Mouse (Mus musculus): ENCODE results near the gene Coq8a.

Gene Coq8a

GRCm38 (mm10) chr1:180198959-180199714 is at the start of gene Coq8a:
Coq8a (minus strand) TSS chr1:180199602.
- no peak for DNase-seq (ENCODE audit: low read depth, low spot score)

- DNase-seq (ENCODE audit: low read depth, low spot score): no peak
These were observed 49.3 kb upstream of the Coq8a start for GRCm38 (mm10) chr1:180248593-180249146.

GRCm38 (mm10) chr1:180247901-180248300 is 48.5 kb upstream of the Coq8a start:
- no peak for DNase-seq (ENCODE audit: low read depth, low spot score)

GRCm38 (mm10) chr1:180245741-180246507 is 46.5 kb upstream of the Coq8a start:
- DNase-seq (ENCODE audit: low read depth, low spot score): no peak

GRCm38 (mm10) chr1:180231729-180232128 is 32.3 kb upstream of the Coq8a start:
- no peak for DNase-seq (ENCODE audit: low read depth, low spot score)

GRCm38 (mm10) chr1:180230580-180230979 is 31.2 kb upstream of the Coq8a start:
- peak; percentile 66 for DNase-seq (ENCODE audit: low read depth, low spot score)

GRCm38 (mm10) chr1:180229906-180230305 is 30.5 kb upstream of the Coq8a start:
- DNase-seq (ENCODE audit: low read depth, low spot score): no peak

GRCm38 (mm10) chr1:180228854-180229253 is 29.5 kb upstream of the Coq8a start:
- DNase-seq (ENCODE audit: low read depth, low spot score): no peak

GRCm38 (mm10) chr1:180226766-180227165 is 27.4 kb upstream of the Coq8a start:
- DNase-seq (ENCODE audit: low read depth, low spot score): peak; percentile 49

- DNase-seq (ENCODE audit: low read depth, low spot score): peak; percentile 64
These were observed 26.9 kb upstream of the Coq8a start for GRCm38 (mm10) chr1:180226221-180226713.

GRCm38 (mm10) chr1:180225500-180226220 is 26.3 kb upstream of the Coq8a start:
- peak; percentile 78 for DNase-seq (ENCODE audit: low read depth, low spot score)

- DNase-seq (ENCODE audit: low read depth, low spot score): no peak
These were observed 22.6 kb upstream of the Coq8a start for GRCm38 (mm10) chr1:180222007-180222406.

GRCm38 (mm10) chr1:180220791-180221542 is 21.6 kb upstream of the Coq8a start:
- DNase-seq (ENCODE audit: low read depth, low spot score): no peak

- no peak for DNase-seq (ENCODE audit: low read depth, low spot score)
These were observed 17.3 kb upstream of the Coq8a start for GRCm38 (mm10) chr1:180216541-180217276.

- peak; percentile 92 for DNase-seq (ENCODE audit: low read depth, low spot score)
These were observed 15.6 kb upstream of the Coq8a start for GRCm38 (mm10) chr1:180215044-180215443.

- no peak for DNase-seq (ENCODE audit: low read depth, low spot score)
These were observed 13.5 kb upstream of the Coq8a start for GRCm38 (mm10) chr1:180212911-180213310.

- peak; percentile 75 for DNase-seq (ENCODE audit: low read depth, low spot score)
These were observed 11.4 kb upstream of the Coq8a start for GRCm38 (mm10) chr1:180210781-180211271.

- no peak for DNase-seq (ENCODE audit: low read depth, low spot score)
These were observed 10.6 kb upstream of the Coq8a start for GRCm38 (mm10) chr1:180210031-180210432.

GRCm38 (mm10) chr1:180208370-180208769 is 9.0 kb upstream of the Coq8a start:
- peak; percentile 52 for DNase-seq (ENCODE audit: low read depth, low spot score)

- no peak for DNase-seq (ENCODE audit: low read depth, low spot score)
These were observed 1.3 kb upstream of the Coq8a start for GRCm38 (mm10) chr1:180200722-180201121.
